ENCODE assay signal across 9 mouse cellular contexts in genomic region chr17:34555483-34555882, GRCm38 (mm10). TPM values are rescaled to one million over a fixed set of nuclear protein-coding genes. Genes with fewer than 3 reads are reported as not detected.
DNase-seq lines count a peak whose midpoint lies in the region; ATAC-seq and TF ChIP-seq lines count a peak whose summit lies in the region.
"Had no signal": no experiment of that assay in that cellular context is flagged by ENCODE, and none has a peak within 500 bp of the region (broad histone marks: within the 10 kb centered on the region; RNA-seq: fewer than 3 reads in every experiment).

No protein-coding gene starts in this region.

- intact Hi-C loops in heart, postnatal 14 days (cut with DNase I) = loop anchor here (1.0 kb wide), 1 partner anchor 116 kb away; no protein-coding TSS in a partner anchor

- no peak overlapping the region for H3K9ac ChIP-seq in kidney, embryonic 15.5 days
- H3K9ac ChIP-seq in embryonic facial prominence, embryonic 13.5 days = no peak overlapping the region
- H3K9ac ChIP-seq: embryonic facial prominence, embryonic 12.5 days had no signal

- TF ChIP-seq CTCF in bone marrow macrophage, adult 2 months (IDR thresholded peaks at IDR 0.05; ENCODE audit: low read depth, low read length) = peak; percentile 72

- WGBS in kidney, embryonic 15.5 days = 24% methylated on average over 5 of the region's 5 CpGs
- WGBS in embryonic facial prominence, embryonic 13.5 days = 21% methylated on average over 5 of the region's 5 CpGs

- H3K4me3 ChIP-seq in kidney, embryonic 15.5 days (replicated peaks) = no peak overlapping the region
- no peak overlapping the region for H3K4me3 ChIP-seq in bone marrow macrophage, adult 2 months (ENCODE audit: insufficient read depth, low read length)
- H3K4me3 ChIP-seq in embryonic facial prominence, embryonic 13.5 days = no peak overlapping the region
- H3K4me3 ChIP-seq: embryonic facial prominence, embryonic 12.5 days had no signal

- no peak for ATAC-seq in kidney, embryonic 15.5 days (replicated peaks; ENCODE audit: low FRiP score)
- 0 out of 2 replicates have a peak, but pooled peaks have one; percentile 56 for ATAC-seq in embryonic facial prominence, embryonic 13.5 days (ENCODE audit: insufficient number of reproducible peaks, insufficient read depth, low FRiP score, low TSS enrichment, low read depth)
- peak; percentile 94 for ATAC-seq in megakaryocyte, adult 5-6 weeks (ENCODE audit: poor library complexity, severe bottlenecking)

- H3K27ac ChIP-seq in kidney, embryonic 15.5 days = no peak overlapping the region
- no peak overlapping the region for H3K27ac ChIP-seq in bone marrow macrophage, adult 2 months (ENCODE audit: insufficient read depth, low read depth, low read length)
- no peak overlapping the region for H3K27ac ChIP-seq in embryonic facial prominence, embryonic 13.5 days
- H3K27ac ChIP-seq: embryonic facial prominence, embryonic 12.5 days had no signal

- no peak for TF ChIP-seq POLR2A in bone marrow macrophage, adult 2 months (IDR thresholded peaks at IDR 0.05; ENCODE audit: borderline replicate concordance, low read depth, low read length)

- H3K9me3 ChIP-seq in kidney, embryonic 15.5 days (replicated peaks) = no peaks in the 10 kb centered on the region
- H3K9me3 ChIP-seq in embryonic facial prominence, embryonic 13.5 days = no peaks in the 10 kb centered on the region
- H3K9me3 ChIP-seq: embryonic facial prominence, embryonic 12.5 days had no signal

- no peaks in the 10 kb centered on the region for H3K4me1 ChIP-seq in kidney, embryonic 15.5 days
- peaks cover 17% of the 10 kb centered on the region for H3K4me1 ChIP-seq in bone marrow macrophage, adult 2 months (ENCODE audit: control insufficient read depth, insufficient read depth, low read length)
- H3K4me1 ChIP-seq in embryonic facial prominence, embryonic 13.5 days = no peaks in the 10 kb centered on the region
- H3K4me1 ChIP-seq: embryonic facial prominence, embryonic 12.5 days had no signal

- H3K4me2 ChIP-seq in kidney, embryonic 15.5 days = no peak overlapping the region
- H3K4me2 ChIP-seq in embryonic facial prominence, embryonic 13.5 days = no peak overlapping the region
- H3K4me2 ChIP-seq: embryonic facial prominence, embryonic 12.5 days had no signal

- H3K36me3 ChIP-seq in kidney, embryonic 15.5 days = no peaks in the 10 kb centered on the region
- H3K36me3 ChIP-seq in embryonic facial prominence, embryonic 13.5 days = no peaks in the 10 kb centered on the region
- H3K36me3 ChIP-seq: embryonic facial prominence, embryonic 12.5 days had no signal

- no peaks in the 10 kb centered on the region for H3K27me3 ChIP-seq in kidney, embryonic 15.5 days
- H3K27me3 ChIP-seq in embryonic facial prominence, embryonic 13.5 days = no peaks in the 10 kb centered on the region
- H3K27me3 ChIP-seq: embryonic facial prominence, embryonic 12.5 days had no signal

- DNase-seq in kidney, adult 11 months = peak; percentile 68
- DNase-seq in heart, postnatal 14 days = peak; percentile 84 to 89
- DNase-seq in layer of hippocampus, postnatal 10 days (ENCODE audit: low spot score in 2 of 2) = peak; percentile 72 to 79
- DNase-seq in spleen, postnatal 14 days (ENCODE audit: low spot score in 2 of 2) = peak; percentile 59 to 78

RNA-seq across cellular contexts. Expression of gene Notch4, which starts 8.6 kb away (rescaled TPM):
- 8.7 and 11.8 TPM in 2 replicates for polyA plus RNA-seq in kidney, embryonic 15.5 days (2015; fragmentation: Nextera tagmentation; extraction: Ambion mirVana)
- polyA plus RNA-seq in bone marrow macrophage, adult 2 months (2012; ENCODE audit: insufficient read depth, insufficient read length, missing spikeins) = 0.78 and 1.3 TPM in 2 replicates
- 4.4 and 5.0 TPM in 2 replicates for polyA plus RNA-seq in embryonic facial prominence, embryonic 13.5 days (2015; fragmentation: Nextera tagmentation; extraction: Ambion mirVana)
- 10 to 100 TPM; 47.9 to 52.6 TPM for total RNA-seq in heart, postnatal 14 days (2021)
- 10 to 100 TPM; 12.9 to 13.0 TPM for total RNA-seq in layer of hippocampus, postnatal 10 days (2021)
- total RNA-seq in megakaryocyte, adult 5-6 weeks (2015) = 0.11 TPM in 1 of 2 replicates, not detected in the other
- 0.12 and 0.15 TPM in 2 replicates for total RNA-seq in megakaryocyte, adult 5-6 weeks (2017)

RNA-seq across cellular contexts. Expression of gene Gpsm3, which starts 34.1 kb away (rescaled TPM):
- polyA plus RNA-seq in kidney, embryonic 15.5 days (2015; fragmentation: Nextera tagmentation; extraction: Ambion mirVana) = 20.8 and 22.6 TPM in 2 replicates
- 217 and 244 TPM in 2 replicates for polyA plus RNA-seq in bone marrow macrophage, adult 2 months (2012; ENCODE audit: insufficient read depth, insufficient read length, missing spikeins)
- polyA plus RNA-seq in embryonic facial prominence, embryonic 13.5 days (2015; fragmentation: Nextera tagmentation; extraction: Ambion mirVana) = 5.3 and 6.0 TPM in 2 replicates
- 1 to 10 TPM; 5.6 to 7.8 TPM for total RNA-seq in heart, postnatal 14 days (2021)
- 1 to 10 TPM; 2.3 to 4.3 TPM for total RNA-seq in layer of hippocampus, postnatal 10 days (2021)
- total RNA-seq in megakaryocyte, adult 5-6 weeks (2015) = 243 and 248 TPM in 2 replicates
- total RNA-seq in megakaryocyte, adult 5-6 weeks (2017) = 75.7 and 109 TPM in 2 replicates

RNA-seq across cellular contexts. Expression of gene Pbx2, which starts 35.6 kb away (rescaled TPM):
- polyA plus RNA-seq in kidney, embryonic 15.5 days (2015; fragmentation: Nextera tagmentation; extraction: Ambion mirVana) = 14.9 and 16.7 TPM in 2 replicates
- polyA plus RNA-seq in bone marrow macrophage, adult 2 months (2012; ENCODE audit: insufficient read depth, insufficient read length, missing spikeins) = 85.9 and 90.0 TPM in 2 replicates
- 14.8 and 19.2 TPM in 2 replicates for polyA plus RNA-seq in embryonic facial prominence, embryonic 13.5 days (2015; fragmentation: Nextera tagmentation; extraction: Ambion mirVana)
- 10 to 100 TPM; 20.1 to 22.6 TPM for total RNA-seq in heart, postnatal 14 days (2021)
- 10 to 100 TPM; 36.0 to 40.1 TPM for total RNA-seq in layer of hippocampus, postnatal 10 days (2021)
- 18.3 and 26.6 TPM in 2 replicates for total RNA-seq in megakaryocyte, adult 5-6 weeks (2015)
- total RNA-seq in megakaryocyte, adult 5-6 weeks (2017) = 29.3 and 32.7 TPM in 2 replicates

RNA-seq across cellular contexts. Expression of gene Btnl6, which starts 38.3 kb away (rescaled TPM):
- polyA plus RNA-seq in kidney, embryonic 15.5 days (2015; fragmentation: Nextera tagmentation; extraction: Ambion mirVana) = not detected in 2 replicates
- polyA plus RNA-seq in bone marrow macrophage, adult 2 months (2012; ENCODE audit: insufficient read depth, insufficient read length, missing spikeins) = not detected in 2 replicates
- polyA plus RNA-seq in embryonic facial prominence, embryonic 13.5 days (2015; fragmentation: Nextera tagmentation; extraction: Ambion mirVana) = 0.54 TPM in 1 of 2 replicates, not detected in the other
- not detected for total RNA-seq in heart, postnatal 14 days (2021)
- not detected for total RNA-seq in layer of hippocampus, postnatal 10 days (2021)
- not detected in 2 replicates for total RNA-seq in megakaryocyte, adult 5-6 weeks (2015)
- not detected in 2 replicates for total RNA-seq in megakaryocyte, adult 5-6 weeks (2017)
- polyA plus RNA-seq: embryonic facial prominence, embryonic 12.5 days had no signal

RNA-seq across cellular contexts. Expression of gene Ager, which starts 42.2 kb away (rescaled TPM):
- 6.5 and 7.5 TPM in 2 replicates for polyA plus RNA-seq in kidney, embryonic 15.5 days (2015; fragmentation: Nextera tagmentation; extraction: Ambion mirVana)
- 1.3 and 2.2 TPM in 2 replicates for polyA plus RNA-seq in bone marrow macrophage, adult 2 months (2012; ENCODE audit: insufficient read depth, insufficient read length, missing spikeins)
- polyA plus RNA-seq in embryonic facial prominence, embryonic 13.5 days (2015; fragmentation: Nextera tagmentation; extraction: Ambion mirVana) = 3.6 and 4.2 TPM in 2 replicates
- 1 to 10 TPM; 1.0 to 1.2 TPM for total RNA-seq in heart, postnatal 14 days (2021)
- total RNA-seq in layer of hippocampus, postnatal 10 days (2021) = 1 to 10 TPM; 1.2 to 2.4 TPM
- 1.8 and 4.8 TPM in 2 replicates for total RNA-seq in megakaryocyte, adult 5-6 weeks (2015)
- 1.6 and 2.4 TPM in 2 replicates for total RNA-seq in megakaryocyte, adult 5-6 weeks (2017)

Comparison
In these comparisons a context has a peak if more than half of its experiments do, and no peak if none do; other contexts are left out.
1. RNA of gene Notch4, which starts 8.6 kb away (total RNA-seq): 47.9 to 52.6 TPM in heart, postnatal 14 days and 12.9 to 13.0 TPM in layer of hippocampus, postnatal 10 days; 0.11 to 0.15 TPM in megakaryocyte, adult 5-6 weeks; every median in the first group is over 10 times any median in the second.
2. RNA of gene Gpsm3, which starts 34.1 kb away (total RNA-seq): 75.7 to 248 TPM in megakaryocyte, adult 5-6 weeks; 5.6 to 7.8 TPM in heart, postnatal 14 days and 2.3 to 4.3 TPM in layer of hippocampus, postnatal 10 days; every median in the first group is over 4 times any median in the second.
3. Peak in every context shown above with its lines, with median percentiles within 50 percentile points of each other: DNase-seq.